Mouse (Mus musculus): ENCODE measurements at regions not wholly inside any gene's neighbourhood (a gene's known extent, or its start where the extent isn't known, plus 50 kb on each side); places are given as distances from the start of the nearest gene placed in this dataset.
"Not testable (repeated sequence)": the region's sequence is repeated elsewhere in the genome, so short reads cannot be mapped to it uniquely, and the experiment has no call there.

- Histone ChIP-seq H3K4me3 (ENCODE audit: control insufficient read depth in 1 of 2, insufficient read depth in 1 of 2, low read depth in 2 of 2, low read length in 2 of 2) (no peak overlapping the region), H3K4me1 (ENCODE audit: control insufficient read depth in 1 of 2, insufficient read depth in 2 of 2, low read length in 2 of 2) (no peaks in the 10 kb centered on the region), H3K9ac (ENCODE audit: control insufficient read depth, low read depth, low read length, poor library complexity, severe bottlenecking) (no peak overlapping the region), H3K27ac (ENCODE audit: control insufficient read depth, low read depth, low read length) (no peak overlapping the region), H3K79me2 (ENCODE audit: control insufficient read depth, insufficient read depth, low read length, poor library complexity) (no peaks in the 10 kb centered on the region), H3K27me3 (ENCODE audit: control insufficient read depth in 1 of 2, insufficient read depth in 2 of 2, low read length in 2 of 2) (no peaks in the 10 kb centered on the region), H3K9me3 (replicated peaks; ENCODE audit: insufficient read depth, low read length) (no peaks in the 10 kb centered on the region), H3K36me3 (ENCODE audit: control insufficient read depth in 1 of 2, insufficient read depth in 2 of 2, low read length in 2 of 2) (no peaks in the 10 kb centered on the region)
- DNase-seq (ENCODE audit: low read depth, low spot score), result no peak
- TF ChIP-seq CTCF (IDR thresholded peaks at IDR 0.05 in 2 of 3, conservative IDR thresholded peaks at IDR 0.05 in 1 of 3; ENCODE audit: control insufficient read depth in 1 of 3, insufficient read depth in 1 of 3, low read depth in 2 of 3, low read length in 3 of 3, poor library complexity in 1 of 3, severe bottlenecking in 1 of 3), result peak in 1 of 3 experiments; percentile 10; a peak in 2 of 6 replicates
- TF ChIP-seq NELFE (IDR thresholded peaks at IDR 0.05; ENCODE audit: low read depth, low read length), result no peak
- TF ChIP-seq SIN3A (IDR thresholded peaks at IDR 0.05; ENCODE audit: low read length), result no peak
- no peak; the same call in 1 of the 2 replicates for TF ChIP-seq RAD21 (IDR thresholded peaks at IDR 0.05; ENCODE audit: low read depth, low read length)
- no peak for TF ChIP-seq RCOR1 (IDR thresholded peaks at IDR 0.05; ENCODE audit: low read depth, low read length)
- TF ChIP-seq MYB (IDR thresholded peaks at IDR 0.05; ENCODE audit: low read depth, low read length), result no peak
- TF ChIP-seq E2F4 (IDR thresholded peaks at IDR 0.05; ENCODE audit: borderline replicate concordance, low read depth, low read length), result no peak
- TF ChIP-seq SMC3 (IDR thresholded peaks at IDR 0.05; ENCODE audit: low read depth, low read length), result peak; percentile 28
- TF ChIP-seq GABPA (IDR thresholded peaks at IDR 0.05; ENCODE audit: low read depth, low read length), result no peak
Observed at GRCm38 (mm10) chr1:117412349-117412748, 284.6 kb upstream of the Gm28363 start.

GRCm38 (mm10) chr1:117457736-117458135, 239.2 kb upstream of the Gm28363 start:
- Histone ChIP-seq H3K9me3 (replicated peaks; ENCODE audit: insufficient read depth, low read length) (no peaks in the 10 kb centered on the region), H3K36me3 (ENCODE audit: control insufficient read depth in 1 of 2, insufficient read depth in 2 of 2, low read length in 2 of 2) (no peaks in the 10 kb centered on the region), H3K27me3 (ENCODE audit: control insufficient read depth in 1 of 2, insufficient read depth in 2 of 2, low read length in 2 of 2) (no peaks in the 10 kb centered on the region), H3K4me1 (ENCODE audit: control insufficient read depth in 1 of 2, insufficient read depth in 2 of 2, low read length in 2 of 2) (no peaks in the 10 kb centered on the region), H3K27ac (ENCODE audit: control insufficient read depth, low read depth, low read length) (no peak overlapping the region), H3K79me2 (ENCODE audit: control insufficient read depth, insufficient read depth, low read length, poor library complexity) (no peaks in the 10 kb centered on the region), H3K4me3 (ENCODE audit: control insufficient read depth in 1 of 2, insufficient read depth in 1 of 2, low read depth in 2 of 2, low read length in 2 of 2) (no peak overlapping the region), H3K9ac (ENCODE audit: control insufficient read depth, low read depth, low read length, poor library complexity, severe bottlenecking) (no peak overlapping the region)
- TF ChIP-seq E2F4 (IDR thresholded peaks at IDR 0.05; ENCODE audit: borderline replicate concordance, low read depth, low read length), result no peak
- TF ChIP-seq JUND (IDR thresholded peaks at IDR 0.05; ENCODE audit: low read depth, low read length), result no peak
- no peak for TF ChIP-seq MYB (IDR thresholded peaks at IDR 0.05; ENCODE audit: low read depth, low read length)
- no peak for TF ChIP-seq ELF1 (IDR thresholded peaks at IDR 0.05; ENCODE audit: low read depth, low read length)
- TF ChIP-seq SIN3A (IDR thresholded peaks at IDR 0.05; ENCODE audit: low read length), result no peak
- no peak for TF ChIP-seq GATA1 (IDR thresholded peaks at IDR 0.05; ENCODE audit: low read depth, low read length)
- TF ChIP-seq RCOR1 (IDR thresholded peaks at IDR 0.05; ENCODE audit: low read depth, low read length), result no peak
- no peak for TF ChIP-seq ZMIZ1 (IDR thresholded peaks at IDR 0.05; ENCODE audit: low read depth, low read length)
- no peak for TF ChIP-seq ZC3H11A (IDR thresholded peaks at IDR 0.05; ENCODE audit: low read depth, low read length)
- no peak for TF ChIP-seq SMC3 (IDR thresholded peaks at IDR 0.05; ENCODE audit: low read depth, low read length)
- TF ChIP-seq HCFC1 (IDR thresholded peaks at IDR 0.05; ENCODE audit: low read depth, low read length), result no peak
- no peak for TF ChIP-seq UBTF (IDR thresholded peaks at IDR 0.05; ENCODE audit: borderline replicate concordance, insufficient read depth, low read depth, low read length)
- TF ChIP-seq BHLHE40 (IDR thresholded peaks at IDR 0.05; ENCODE audit: borderline replicate concordance, low read depth, low read length), result no peak
- TF ChIP-seq CHD1 (IDR thresholded peaks at IDR 0.05; ENCODE audit: low read depth, low read length), result no peak
- DNase-seq (ENCODE audit: low read depth, low spot score), result no peak

GRCm38 (mm10) chr1:117458156-117458850, 238.6 kb upstream of the Gm28363 start:
- H3K27me3 ChIP-seq (ENCODE audit: control insufficient read depth in 1 of 2, insufficient read depth in 2 of 2, low read length in 2 of 2); DNase-seq (ENCODE audit: low read depth, low spot score); H3K79me2 ChIP-seq (ENCODE audit: control insufficient read depth, insufficient read depth, low read length, poor library complexity): not testable (repeated sequence)

DNA sequence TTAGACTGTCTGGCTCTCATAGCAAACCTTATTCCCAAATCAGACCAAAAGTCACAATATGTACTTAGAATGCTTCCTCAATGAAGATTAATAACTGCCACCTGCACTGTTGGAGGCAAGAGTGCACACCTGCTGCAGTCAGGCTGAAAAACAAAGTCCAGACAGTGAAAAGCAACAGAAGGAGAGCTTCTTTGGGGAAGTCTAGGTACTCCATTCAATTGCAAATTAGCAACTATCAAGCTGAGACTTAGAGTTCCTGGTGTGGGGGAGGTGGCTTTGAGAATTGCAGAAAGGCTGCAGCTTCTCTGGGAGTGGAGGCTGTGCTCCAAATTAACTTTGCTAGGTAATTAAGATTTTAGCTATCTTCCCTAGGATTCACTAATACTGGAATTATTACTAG, 237.8 kb upstream of the Gm28363 start:
- H3K36me3 ChIP-seq (ENCODE audit: control insufficient read depth in 1 of 2, insufficient read depth in 2 of 2, low read length in 2 of 2); H3K4me1 ChIP-seq (ENCODE audit: control insufficient read depth in 1 of 2, insufficient read depth in 2 of 2, low read length in 2 of 2); H3K27ac ChIP-seq (ENCODE audit: control insufficient read depth, low read depth, low read length); H3K9me3 ChIP-seq (replicated peaks; ENCODE audit: insufficient read depth, low read length); H3K9ac ChIP-seq (ENCODE audit: control insufficient read depth, low read depth, low read length, poor library complexity, severe bottlenecking); H3K79me2 ChIP-seq (ENCODE audit: control insufficient read depth, insufficient read depth, low read length, poor library complexity); H3K4me3 ChIP-seq (ENCODE audit: control insufficient read depth in 1 of 2, insufficient read depth in 1 of 2, low read depth in 2 of 2, low read length in 2 of 2); H3K27me3 ChIP-seq (ENCODE audit: control insufficient read depth in 1 of 2, insufficient read depth in 2 of 2, low read length in 2 of 2); DNase-seq (ENCODE audit: low read depth, low spot score): not testable (repeated sequence)

More at GRCm38 (mm10) chr1:117458156-117458850, 238.6 kb upstream of the Gm28363 start:
- not testable (repeated sequence) for H3K27ac ChIP-seq (ENCODE audit: control insufficient read depth, low read depth, low read length); H3K9ac ChIP-seq (ENCODE audit: control insufficient read depth, low read depth, low read length, poor library complexity, severe bottlenecking); H3K9me3 ChIP-seq (replicated peaks; ENCODE audit: insufficient read depth, low read length); H3K4me1 ChIP-seq (ENCODE audit: control insufficient read depth in 1 of 2, insufficient read depth in 2 of 2, low read length in 2 of 2); H3K4me3 ChIP-seq (ENCODE audit: control insufficient read depth in 1 of 2, insufficient read depth in 1 of 2, low read depth in 2 of 2, low read length in 2 of 2); H3K36me3 ChIP-seq (ENCODE audit: control insufficient read depth in 1 of 2, insufficient read depth in 2 of 2, low read length in 2 of 2)
